Mouse (Mus musculus): ENCODE measurements around the gene Abcb4. TPM values are rescaled to one million over a fixed set of nuclear protein-coding genes. Genes with fewer than 3 reads are reported as not detected.
"Not testable (repeated sequence)": the region's sequence is repeated elsewhere in the genome, so short reads cannot be mapped to it uniquely, and the experiment has no call there.

Gene Abcb4
- total RNA-seq, 1 experiment from 2014 or later = 1.3 TPM

DNA sequence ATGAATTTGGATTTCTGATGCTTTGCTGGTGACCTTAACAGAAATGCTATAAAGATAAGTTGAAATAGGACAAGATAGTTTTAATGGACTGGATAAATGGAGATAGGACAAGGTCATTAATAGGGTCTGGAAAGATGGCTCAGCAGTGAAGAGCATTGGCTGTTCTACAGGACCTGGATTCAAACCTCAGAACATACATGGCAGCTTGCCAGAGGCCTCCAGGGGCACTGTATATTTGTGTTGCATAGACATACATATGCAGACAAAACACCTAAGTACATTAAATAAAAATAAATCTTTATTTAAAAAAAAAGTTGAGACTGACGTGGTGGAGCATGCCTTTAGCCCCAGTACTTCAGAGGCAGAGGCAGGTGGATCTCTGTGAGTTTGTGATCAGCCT is 7.5 kb downstream of the Abcb4 start:
- no peak for ATAC-seq (replicated peaks; ENCODE audit: insufficient number of reproducible peaks, low FRiP score, low TSS enrichment, poor library complexity, severe bottlenecking)

DNA sequence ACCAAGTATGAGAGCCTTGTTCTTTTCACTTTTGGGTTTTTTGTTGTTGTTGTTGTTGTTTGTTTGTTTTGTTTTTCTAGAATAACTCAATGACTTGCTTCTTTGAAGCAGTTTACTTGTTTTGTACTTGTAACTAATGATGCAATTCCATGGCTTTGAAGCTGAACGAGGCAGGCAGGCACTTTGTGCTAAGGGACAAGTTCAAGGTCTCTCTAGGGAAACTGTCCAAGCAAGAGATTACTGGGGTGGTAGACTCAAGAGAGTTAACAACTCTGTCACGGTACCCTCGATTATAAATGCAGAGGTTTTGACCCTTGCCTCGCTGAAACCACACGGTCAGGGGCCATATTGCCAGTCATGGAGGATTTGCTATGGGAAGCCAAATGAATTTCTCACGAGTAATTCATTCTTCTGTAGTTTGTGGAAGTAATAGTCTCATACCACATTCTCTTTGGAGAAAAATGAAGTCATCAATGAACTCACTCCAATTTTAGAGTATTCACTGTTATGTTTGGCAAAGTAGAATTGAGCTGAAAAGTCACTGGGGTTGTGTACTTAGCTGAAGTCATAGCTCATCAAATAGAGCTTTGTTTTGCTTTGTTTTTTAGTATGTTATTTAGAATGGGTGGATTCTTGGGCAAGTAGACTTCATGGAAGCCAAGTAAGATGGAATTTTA is 8.8 kb downstream of the Abcb4 start:
- no peak for ATAC-seq (replicated peaks; ENCODE audit: insufficient number of reproducible peaks, low FRiP score, low TSS enrichment, poor library complexity, severe bottlenecking)

DNA sequence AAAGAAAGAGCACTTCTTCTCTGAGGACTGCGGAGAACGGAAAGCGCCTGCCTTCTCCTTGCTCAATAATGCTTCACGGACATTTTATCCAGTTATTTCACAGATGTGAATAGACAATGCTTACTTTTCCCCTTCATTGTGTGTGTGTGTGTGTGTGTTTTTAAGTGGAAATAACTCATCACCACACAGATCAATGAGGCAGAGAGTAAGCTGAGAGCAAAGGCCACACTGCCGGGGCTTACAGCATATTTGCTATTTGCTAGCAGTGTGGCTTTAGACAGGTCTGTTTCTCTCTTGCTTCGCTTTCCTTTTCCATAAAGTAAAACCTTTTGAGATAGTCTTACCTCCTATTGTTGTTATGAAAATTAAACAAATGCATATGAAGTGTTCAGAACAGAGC is 11.0 kb downstream of the Abcb4 start:
- ATAC-seq (replicated peaks; ENCODE audit: insufficient number of reproducible peaks, low FRiP score, low TSS enrichment, poor library complexity, severe bottlenecking) = no peak

GRCm38 (mm10) chr5:8911567-8912198 is 18.2 kb downstream of the Abcb4 start:
- ATAC-seq (replicated peaks; ENCODE audit: insufficient number of reproducible peaks, low FRiP score, low TSS enrichment, poor library complexity, severe bottlenecking) = peak; percentile 78

GRCm38 (mm10) chr5:8916400-8916799 is 22.9 kb downstream of the Abcb4 start:
- no peak for ATAC-seq (replicated peaks; ENCODE audit: insufficient number of reproducible peaks, low FRiP score, low TSS enrichment, poor library complexity, severe bottlenecking)

GRCm38 (mm10) chr5:8917069-8917468 is 23.6 kb downstream of the Abcb4 start:
- peak; percentile 94 for ATAC-seq (replicated peaks; ENCODE audit: insufficient number of reproducible peaks, low FRiP score, low TSS enrichment, poor library complexity, severe bottlenecking)

GRCm38 (mm10) chr5:8928440-8928839 is 34.9 kb downstream of the Abcb4 start:
- no peak for ATAC-seq (replicated peaks; ENCODE audit: insufficient number of reproducible peaks, low FRiP score, low TSS enrichment, poor library complexity, severe bottlenecking)

DNA sequence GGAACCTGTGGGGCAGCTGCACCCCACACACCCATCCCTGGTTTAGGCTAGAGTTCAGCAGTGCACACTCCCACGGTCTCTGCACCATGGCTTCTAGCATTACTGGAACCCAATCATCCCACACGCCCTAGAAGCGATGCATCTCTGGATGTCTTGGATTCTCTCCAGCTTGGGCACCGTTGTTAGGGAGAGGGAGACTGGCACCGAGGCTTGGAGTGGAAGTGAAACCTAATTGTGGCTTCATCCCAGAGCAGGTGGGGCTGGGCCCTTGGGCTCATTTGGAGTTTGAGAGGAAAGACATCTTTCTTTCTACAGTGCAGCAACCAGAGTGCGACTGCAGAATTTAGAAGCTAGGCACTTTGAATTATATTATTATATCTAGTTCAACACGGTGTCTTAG is 44.4 kb downstream of the Abcb4 start:
- ATAC-seq (replicated peaks; ENCODE audit: insufficient number of reproducible peaks, low FRiP score, low TSS enrichment, poor library complexity, severe bottlenecking) = peak; percentile 29

DNA sequence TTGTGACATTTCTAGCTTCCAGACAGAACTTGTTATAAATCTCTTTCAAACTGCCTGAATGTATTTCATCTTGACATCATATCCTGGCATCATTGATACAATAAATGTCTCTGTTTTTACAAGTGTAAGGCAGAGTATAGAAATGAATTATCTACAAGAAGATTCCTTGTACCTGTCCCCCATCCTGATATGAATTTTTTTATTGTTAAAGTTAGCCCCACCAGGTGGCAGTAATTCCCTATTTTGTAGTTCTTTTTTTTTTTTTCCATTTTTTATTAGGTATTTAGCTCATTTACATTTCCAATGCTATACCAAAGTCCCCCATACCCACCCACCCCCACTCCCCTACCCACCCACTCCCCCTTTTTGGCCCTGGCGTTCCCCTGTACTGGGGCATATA is 47.7 kb downstream of the Abcb4 start:
- not testable (repeated sequence) for ATAC-seq (replicated peaks; ENCODE audit: insufficient number of reproducible peaks, low FRiP score, low TSS enrichment, poor library complexity, severe bottlenecking)

GRCm38 (mm10) chr5:8943836-8944235 is 50.3 kb downstream of the Abcb4 start:
- ATAC-seq (replicated peaks; ENCODE audit: insufficient number of reproducible peaks, low FRiP score, low TSS enrichment, poor library complexity, severe bottlenecking) = peak; percentile 91

- ATAC-seq (replicated peaks; ENCODE audit: insufficient number of reproducible peaks, low FRiP score, low TSS enrichment, poor library complexity, severe bottlenecking) = no peak
Observed at GRCm38 (mm10) chr5:8947423-8948110, 54.0 kb downstream of the Abcb4 start.

- ATAC-seq (replicated peaks; ENCODE audit: insufficient number of reproducible peaks, low FRiP score, low TSS enrichment, poor library complexity, severe bottlenecking) = no peak
Observed at GRCm38 (mm10) chr5:8953660-8954059, 60.1 kb downstream of the Abcb4 start.

DNA sequence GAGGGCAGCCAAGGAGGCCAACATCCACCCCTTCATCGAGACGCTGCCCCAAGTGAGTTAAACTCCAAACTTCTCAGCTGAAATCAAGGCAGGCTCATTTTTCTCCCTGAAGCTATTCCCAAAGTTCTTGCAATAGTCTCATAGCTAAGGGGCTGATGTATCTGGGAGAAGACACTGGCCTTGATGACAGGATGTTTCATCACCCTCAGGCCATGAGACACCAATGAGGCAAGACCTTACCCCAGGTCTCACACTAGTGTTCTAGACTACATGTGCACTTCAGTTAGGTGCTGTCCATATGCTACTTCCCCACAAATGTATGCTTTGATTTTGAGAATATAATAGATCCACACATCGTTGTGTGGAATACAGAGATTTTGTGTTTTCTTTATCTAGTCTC is 62.0 kb downstream of the Abcb4 start:
- ATAC-seq (replicated peaks; ENCODE audit: insufficient number of reproducible peaks, low FRiP score, low TSS enrichment, poor library complexity, severe bottlenecking) = no peak

- ATAC-seq (replicated peaks; ENCODE audit: insufficient number of reproducible peaks, low FRiP score, low TSS enrichment, poor library complexity, severe bottlenecking) = no peak
Observed at GRCm38 (mm10) chr5:8960534-8960933, 67.0 kb downstream of the Abcb4 start.

GRCm38 (mm10) chr5:8964487-8964886 is 71.0 kb downstream of the Abcb4 start:
- ATAC-seq (replicated peaks; ENCODE audit: insufficient number of reproducible peaks, low FRiP score, low TSS enrichment, poor library complexity, severe bottlenecking) = 0 out of 2 replicates have a peak, but pooled peaks have one; percentile 27

DNA sequence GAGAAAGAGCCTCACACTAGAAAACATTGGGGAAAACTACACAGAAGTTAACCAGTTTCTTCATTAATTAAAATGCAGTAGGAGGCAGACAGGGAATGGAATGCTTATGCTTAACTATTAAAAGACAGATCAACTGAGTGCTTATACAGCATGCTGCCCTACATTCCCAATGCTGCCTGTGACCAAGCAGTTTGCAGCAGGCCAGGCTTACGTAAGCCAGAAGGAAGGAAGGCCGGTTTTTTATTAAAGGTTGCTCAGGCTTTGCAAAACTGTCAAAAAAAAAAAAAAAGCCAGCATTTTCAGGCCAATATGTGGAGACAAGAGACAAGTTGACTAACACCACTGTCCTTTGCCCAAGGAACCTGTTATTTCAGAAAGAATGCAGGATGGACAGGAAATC is 77.2 kb downstream of the Abcb4 start:
- ATAC-seq (replicated peaks; ENCODE audit: insufficient number of reproducible peaks, low FRiP score, low TSS enrichment, poor library complexity, severe bottlenecking) = no peak

DNA sequence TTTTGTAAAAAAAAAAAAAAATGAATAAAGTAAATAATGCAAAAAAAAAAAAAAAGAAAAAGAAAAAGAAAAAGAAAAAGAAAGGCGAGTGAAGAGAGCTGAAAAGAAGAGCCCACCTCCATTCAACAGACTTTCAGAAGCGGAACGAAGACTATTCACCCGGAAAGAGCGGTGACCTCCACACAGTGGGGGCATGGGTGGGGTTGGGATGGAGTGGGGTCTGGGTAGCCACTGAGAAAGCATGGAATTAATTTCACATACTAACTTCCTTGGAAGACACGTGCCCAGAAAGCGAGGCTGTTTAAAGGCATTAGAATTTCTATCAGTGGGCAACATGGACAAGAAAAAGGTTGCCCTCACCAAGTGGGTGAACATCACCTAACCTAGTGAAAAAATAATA is 78.8 kb downstream of the Abcb4 start:
- no peak for ATAC-seq (replicated peaks; ENCODE audit: insufficient number of reproducible peaks, low FRiP score, low TSS enrichment, poor library complexity, severe bottlenecking)

- ATAC-seq (replicated peaks; ENCODE audit: insufficient number of reproducible peaks, low FRiP score, low TSS enrichment, poor library complexity, severe bottlenecking) = no peak
Observed at GRCm38 (mm10) chr5:8974721-8975120, 81.2 kb downstream of the Abcb4 start.

- no peak for ATAC-seq (replicated peaks; ENCODE audit: insufficient number of reproducible peaks, low FRiP score, low TSS enrichment, poor library complexity, severe bottlenecking)
Observed at GRCm38 (mm10) chr5:8985470-8985869, 92.0 kb downstream of the Abcb4 start.

GRCm38 (mm10) chr5:8987925-8988324 is 94.4 kb downstream of the Abcb4 start:
- no peak for ATAC-seq (replicated peaks; ENCODE audit: insufficient number of reproducible peaks, low FRiP score, low TSS enrichment, poor library complexity, severe bottlenecking)

Measured in monocyte, adult 5-6 weeks (primary cell).